Mouse (Mus musculus) ES-Bruce4 (cell line): ENCODE results near the gene Cyren.

ENCODE experiments used
- CTCF ChIP-seq: IDR thresholded peaks from one replicate; pipeline ENCODE4 v1.8.1; 2011; ENCODE audit warnings: low read depth, low read length
- EP300 ChIP-seq: IDR thresholded peaks from 2 replicates; pipeline ENCODE4 v1.6.1; 2011; ENCODE audit warnings: low read depth, low read length; ENCODE audit not compliant: insufficient read depth

DNA sequence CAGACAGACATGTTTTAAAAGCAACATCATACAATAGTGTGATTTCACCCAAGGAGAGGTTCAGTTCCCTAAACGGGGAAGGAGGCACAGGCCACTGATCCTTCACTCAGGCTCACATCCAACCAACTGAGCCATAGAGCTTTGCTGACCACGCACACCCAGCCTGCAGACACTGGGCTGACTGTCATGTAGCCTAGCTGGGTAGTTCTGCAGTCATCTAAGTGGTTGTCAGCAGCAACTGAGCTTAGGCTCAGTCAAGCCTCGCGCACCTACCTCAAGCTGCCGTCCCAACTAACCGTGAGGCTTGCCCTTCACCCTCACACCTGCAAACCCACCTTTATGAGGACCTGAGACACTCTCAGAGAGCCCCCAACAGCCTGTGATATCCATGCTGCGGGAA, 5.9 kb downstream of the Cyren start:
- TF ChIP-seq CTCF (no peak), EP300 (no peak)
